Mouse (Mus musculus): Measurements from ENCODE around the gene Rai1.

DNA sequence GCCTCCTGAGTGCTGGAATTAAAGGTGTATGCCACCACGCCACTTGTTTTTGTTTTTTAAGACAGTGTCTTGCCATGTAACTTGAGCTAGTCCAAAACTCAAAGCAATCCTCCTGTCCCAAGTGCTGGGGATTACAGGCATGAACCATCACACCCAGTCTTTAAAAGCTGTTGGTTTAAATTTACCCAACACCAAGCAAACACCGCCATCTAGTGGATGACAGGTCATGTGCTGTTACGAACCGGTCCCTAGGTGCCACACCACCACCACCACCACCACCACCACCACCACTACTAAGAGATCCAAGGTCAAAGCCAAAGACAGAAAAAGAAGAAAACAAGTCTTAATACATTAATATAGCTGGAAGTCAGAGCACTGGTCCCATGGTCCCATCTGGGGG, 28.0 kb upstream of the Rai1 start:
- TF ChIP-seq CTCF (IDR thresholded peaks at IDR 0.05; ENCODE audit: insufficient read depth, low read depth, low read length) (no peak), POLR2A (IDR thresholded peaks at IDR 0.05; ENCODE audit: insufficient read depth, low read depth, low read length) (no peak)
